Mouse (Mus musculus): ENCODE data around the gene Poldip2. TPM values are rescaled to one million over a fixed set of nuclear protein-coding genes. Genes with fewer than 3 reads are reported as not detected.

Gene Poldip2
- 165 and 171 TPM in 2 replicates for polyA plus RNA-seq (2014; fragmentation: Nextera tagmentation; extraction: Ambion mirVana)

- Histone ChIP-seq H3K27me3 (ENCODE audit: control insufficient read depth, insufficient read depth, low read length) (no peaks in the 10 kb centered on the region), H3K27ac (replicated peaks; ENCODE audit: low read depth, low read length) (peak within 1 kb of the TSS; percentile 85), H3K4me3 (replicated peaks; ENCODE audit: low read depth, low read length) (peak within 1 kb of the TSS; percentile 92), H3K4me2 (ENCODE audit: low read length) (peak within 1 kb of the TSS; percentile 88), H3K9ac (replicated peaks; ENCODE audit: low read length) (peak within 1 kb of the TSS; percentile 91), H3K36me3 (ENCODE audit: control insufficient read depth, insufficient read depth, low read length) (peaks cover 50% of the 10 kb centered on the region), H3K9me3 (ENCODE audit: control insufficient read depth, low read length) (no peaks in the 10 kb centered on the region), H3K4me1 (ENCODE audit: control insufficient read depth, insufficient read depth, low read length) (peaks cover 13% of the 10 kb centered on the region)
- under 1% methylated on average over 67 of the region's 67 CpGs for WGBS
- DNase-seq (peak; percentile 98), ATAC-seq (ENCODE audit: low FRiP score, low TSS enrichment) (peak; percentile 95)
These were observed at the start of gene Poldip2, which contains the start of gene Tmem199 for GRCm38 (mm10) chr11:78512025-78512957. Gene Poldip2 (plus strand): TSS chr11:78512193. Gene Tmem199 (minus strand): TSS chr11:78512172.

GRCm38 (mm10) chr11:78462669-78463068, 49.3 kb upstream of the Poldip2 start:
- Histone ChIP-seq H3K36me3 (ENCODE audit: control insufficient read depth, insufficient read depth, low read length) (no peaks in the 10 kb centered on the region), H3K4me2 (ENCODE audit: low read length) (no peak overlapping the region), H3K27me3 (ENCODE audit: control insufficient read depth, insufficient read depth, low read length) (no peaks in the 10 kb centered on the region), H3K9ac (replicated peaks; ENCODE audit: low read length) (no peak overlapping the region), H3K9me3 (ENCODE audit: control insufficient read depth, low read length) (no peaks in the 10 kb centered on the region; the same call in 1 of the 2 replicates), H3K27ac (replicated peaks; ENCODE audit: low read depth, low read length) (no peak overlapping the region), H3K4me1 (ENCODE audit: control insufficient read depth, insufficient read depth, low read length) (peaks cover 12% of the 10 kb centered on the region), H3K4me3 (replicated peaks; ENCODE audit: low read depth, low read length) (no peak overlapping the region)
- DNase-seq (no peak), ATAC-seq (ENCODE audit: low FRiP score, low TSS enrichment) (no peak)
- 77% methylated on average over 5 of the region's 5 CpGs for WGBS

- Histone ChIP-seq H3K9me3 (ENCODE audit: control insufficient read depth, low read length) (no peaks in the 10 kb centered on the region; the same call in 1 of the 2 replicates), H3K27ac (replicated peaks; ENCODE audit: low read depth, low read length) (no peak overlapping the region), H3K27me3 (ENCODE audit: control insufficient read depth, insufficient read depth, low read length) (no peaks in the 10 kb centered on the region), H3K4me2 (ENCODE audit: low read length) (no peak overlapping the region), H3K9ac (replicated peaks; ENCODE audit: low read length) (no peak overlapping the region), H3K36me3 (ENCODE audit: control insufficient read depth, insufficient read depth, low read length) (no peaks in the 10 kb centered on the region), H3K4me1 (ENCODE audit: control insufficient read depth, insufficient read depth, low read length) (peaks cover 12% of the 10 kb centered on the region), H3K4me3 (replicated peaks; ENCODE audit: low read depth, low read length) (no peak overlapping the region)
- no peak for DNase-seq
- ATAC-seq (ENCODE audit: low FRiP score, low TSS enrichment): no peak
- 73% methylated on average over 13 of the region's 13 CpGs for WGBS
These were observed 48.5 kb upstream of the Poldip2 start for GRCm38 (mm10) chr11:78463286-78464036.

DNA sequence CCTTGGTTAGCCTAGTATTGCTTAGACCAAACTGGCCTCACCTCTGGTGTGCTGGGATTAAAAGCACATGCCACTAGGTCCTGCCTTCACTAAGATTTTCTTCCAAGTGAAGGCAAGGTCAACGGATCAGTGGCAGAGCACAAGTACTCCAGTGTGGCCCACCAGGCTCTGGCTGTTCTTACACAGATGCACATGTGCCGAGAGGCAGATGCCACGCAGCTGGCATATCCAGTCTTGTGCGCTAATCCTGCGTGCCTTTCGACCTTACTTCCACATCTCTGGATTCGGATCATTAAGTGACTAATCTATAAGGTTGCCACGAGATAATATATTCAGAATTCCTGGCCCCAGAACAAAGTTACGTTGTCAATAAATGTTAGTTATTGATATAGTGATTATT, 46.9 kb upstream of the Poldip2 start:
- H3K27me3 ChIP-seq (ENCODE audit: control insufficient read depth, insufficient read depth, low read length): no peaks in the 10 kb centered on the region
- H3K27ac ChIP-seq (replicated peaks; ENCODE audit: low read depth, low read length): peak overlapping the region; percentile 86; the same call in 1 of the 2 replicates
- DNase-seq (peak; percentile 32), ATAC-seq (ENCODE audit: low FRiP score, low TSS enrichment) (no peak)
- H3K4me2 ChIP-seq (ENCODE audit: low read length): peak overlapping the region; percentile 90
- no peaks in the 10 kb centered on the region for H3K36me3 ChIP-seq (ENCODE audit: control insufficient read depth, insufficient read depth, low read length)
- 21% methylated on average over 9 of the region's 9 CpGs for WGBS
- H3K4me1 ChIP-seq (ENCODE audit: control insufficient read depth, insufficient read depth, low read length): peaks cover 12% of the 10 kb centered on the region
- peak overlapping the region; percentile 78; the same call in 1 of the 2 replicates for H3K9ac ChIP-seq (replicated peaks; ENCODE audit: low read length)
- peak overlapping the region; percentile 73 for H3K4me3 ChIP-seq (replicated peaks; ENCODE audit: low read depth, low read length)
- H3K9me3 ChIP-seq (ENCODE audit: control insufficient read depth, low read length): no peaks in the 10 kb centered on the region; the same call in 1 of the 2 replicates

DNA sequence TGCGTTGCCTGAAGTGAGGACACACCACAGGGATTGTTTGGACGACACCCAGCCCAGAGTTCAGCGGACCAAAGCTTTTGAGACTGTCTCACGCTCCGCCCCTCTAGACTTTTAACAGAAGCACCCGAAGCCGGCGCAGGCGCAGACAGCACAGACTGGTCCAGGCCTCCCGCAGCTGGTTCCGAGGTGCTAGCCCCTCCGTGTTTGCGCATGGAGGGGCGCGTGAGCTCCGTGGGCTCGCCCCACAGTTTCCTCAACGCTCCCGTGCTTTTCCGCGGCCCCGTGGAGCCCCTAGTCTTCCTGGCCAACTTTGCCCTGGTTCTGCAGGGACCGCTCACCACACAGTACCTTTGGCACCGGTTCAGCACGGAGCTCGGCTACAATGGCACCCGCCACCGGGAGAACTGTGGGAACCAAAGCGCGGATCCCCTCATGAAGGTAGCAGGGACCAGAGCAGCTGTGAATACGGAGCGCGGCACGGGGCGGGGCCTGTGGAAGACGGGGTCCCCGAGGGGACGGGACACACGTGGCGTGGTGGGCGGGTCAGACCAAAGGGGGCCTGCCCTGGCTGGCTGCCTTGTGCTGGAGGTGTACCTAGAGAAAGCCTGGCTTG, 46.3 kb upstream of the Poldip2 start, which contains the start of gene Slc46a1:
Gene Slc46a1 (plus strand): TSS at position 130 of the 613 bp plus-strand sequence.
- Histone ChIP-seq H3K9ac (replicated peaks; ENCODE audit: low read length) (peak within 1 kb of the TSS; percentile 78), H3K27me3 (ENCODE audit: control insufficient read depth, insufficient read depth, low read length) (no peaks in the 10 kb centered on the region), H3K27ac (replicated peaks; ENCODE audit: low read depth, low read length) (peak within 1 kb of the TSS; percentile 86), H3K9me3 (ENCODE audit: control insufficient read depth, low read length) (no peaks in the 10 kb centered on the region; the same call in 1 of the 2 replicates), H3K36me3 (ENCODE audit: control insufficient read depth, insufficient read depth, low read length) (no peaks in the 10 kb centered on the region), H3K4me2 (ENCODE audit: low read length) (peak within 1 kb of the TSS; percentile 90), H3K4me3 (replicated peaks; ENCODE audit: low read depth, low read length) (peak within 1 kb of the TSS; percentile 73), H3K4me1 (ENCODE audit: control insufficient read depth, insufficient read depth, low read length) (peaks cover 12% of the 10 kb centered on the region)
- peak; percentile 92 for ATAC-seq (ENCODE audit: low FRiP score, low TSS enrichment)
- DNase-seq: peak; percentile 90
- under 1% methylated on average over 41 of the region's 41 CpGs for WGBS

DNA sequence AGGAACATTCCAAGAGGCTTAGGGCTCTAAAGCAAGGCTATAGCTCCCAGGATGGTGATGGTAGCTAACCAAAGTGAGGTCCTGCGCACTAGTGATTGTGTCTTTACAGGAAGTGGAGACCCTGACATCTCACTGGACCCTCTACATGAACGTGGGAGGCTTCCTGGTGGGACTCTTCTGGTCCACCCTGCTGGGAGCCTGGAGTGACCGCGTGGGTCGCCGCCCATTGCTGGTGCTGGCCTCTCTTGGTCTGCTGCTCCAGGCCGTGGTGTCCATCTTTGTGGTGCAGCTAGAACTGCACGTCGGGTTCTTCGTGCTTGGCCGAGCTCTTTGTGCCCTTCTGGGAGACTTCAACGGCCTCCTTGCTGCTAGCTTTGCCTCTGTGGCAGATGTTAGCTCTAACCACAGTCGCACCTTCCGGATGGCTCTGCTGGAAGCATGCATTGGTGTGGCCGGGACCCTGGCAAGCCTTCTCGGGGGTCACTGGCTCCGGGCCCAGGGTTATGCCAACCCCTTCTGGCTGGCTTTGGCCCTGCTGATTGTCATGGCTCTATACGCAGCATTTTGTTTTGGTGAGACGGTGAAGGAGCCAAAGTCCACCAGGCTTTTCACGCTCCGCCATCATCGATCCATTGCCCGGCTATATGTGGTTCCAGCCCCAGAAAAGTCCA, 45.6 kb upstream of the Poldip2 start:
- ATAC-seq (ENCODE audit: low FRiP score, low TSS enrichment) (peak; percentile 18; the same call in 1 of the 2 replicates), DNase-seq (peak; percentile 11)
- WGBS: 49% methylated on average over 23 of the region's 23 CpGs
- Histone ChIP-seq H3K27ac (replicated peaks; ENCODE audit: low read depth, low read length) (peak overlapping the region; percentile 86; the same call in 1 of the 2 replicates), H3K27me3 (ENCODE audit: control insufficient read depth, insufficient read depth, low read length) (no peaks in the 10 kb centered on the region), H3K4me2 (ENCODE audit: low read length) (peak overlapping the region; percentile 90), H3K4me3 (replicated peaks; ENCODE audit: low read depth, low read length) (peak overlapping the region; percentile 73), H3K4me1 (ENCODE audit: control insufficient read depth, insufficient read depth, low read length) (peaks cover 12% of the 10 kb centered on the region), H3K9ac (replicated peaks; ENCODE audit: low read length) (peak overlapping the region; percentile 78), H3K9me3 (ENCODE audit: control insufficient read depth, low read length) (no peaks in the 10 kb centered on the region; the same call in 1 of the 2 replicates), H3K36me3 (ENCODE audit: control insufficient read depth, insufficient read depth, low read length) (no peaks in the 10 kb centered on the region)

- no peak for ATAC-seq (ENCODE audit: low FRiP score, low TSS enrichment)
- Histone ChIP-seq H3K9ac (replicated peaks; ENCODE audit: low read length) (no peak overlapping the region), H3K4me3 (replicated peaks; ENCODE audit: low read depth, low read length) (no peak overlapping the region), H3K36me3 (ENCODE audit: control insufficient read depth, insufficient read depth, low read length) (peaks cover 7% of the 10 kb centered on the region), H3K4me2 (ENCODE audit: low read length) (no peak overlapping the region), H3K27ac (replicated peaks; ENCODE audit: low read depth, low read length) (no peak overlapping the region), H3K9me3 (ENCODE audit: control insufficient read depth, low read length) (no peaks in the 10 kb centered on the region), H3K4me1 (ENCODE audit: control insufficient read depth, insufficient read depth, low read length) (peaks cover 12% of the 10 kb centered on the region), H3K27me3 (ENCODE audit: control insufficient read depth, insufficient read depth, low read length) (no peaks in the 10 kb centered on the region)
- WGBS: 92% methylated on average over 7 of the region's 7 CpGs
- no peak for DNase-seq
These were observed 44.5 kb upstream of the Poldip2 start for GRCm38 (mm10) chr11:78467515-78467914.

All from midbrain, embryonic 14.5 days (tissue).